Mouse (Mus musculus) heart, embryonic 11.5 days (tissue): ENCODE results near the gene Dyrk1b. TPM values are rescaled to one million over a fixed set of nuclear protein-coding genes. Genes with fewer than 3 reads are reported as not detected.
"Not testable (repeated sequence)": the region's sequence is repeated elsewhere in the genome, so short reads cannot be mapped to it uniquely, and the experiment has no call there.

ENCODE experiments used
- ATAC-seq: fragments of 200-750 bp; cut with Nextera tagmentation; replicated peaks from 2 replicates; pipeline ENCODE4 v1.8.0; 2017; ENCODE audit warnings: moderate library complexity; ENCODE audit not compliant: insufficient number of reproducible peaks, low FRiP score, low TSS enrichment
- H3K27ac ChIP-seq: fragments of 300-500 bp; sonication (generic); 2 replicates; pipeline ENCODE4 v1.5.1; 2014; ENCODE audit warnings: mild to moderate bottlenecking, low read depth, low read length
- H3K27me3 ChIP-seq: fragments of 300-500 bp; sonication (generic); 2 replicates; pipeline ENCODE4 v1.6.1; 2014; ENCODE audit warnings: mild to moderate bottlenecking, low read length, mixed read lengths; ENCODE audit not compliant: control insufficient read depth, insufficient read depth
- H3K36me3 ChIP-seq: fragments of 300-500 bp; sonication (generic); 2 replicates; pipeline ENCODE4 v1.6.1; 2014; ENCODE audit warnings: mild to moderate bottlenecking, low read length, moderate library complexity, mixed read lengths; ENCODE audit not compliant: control insufficient read depth, insufficient read depth
- H3K4me1 ChIP-seq: fragments of 300-500 bp; sonication (generic); 2 replicates; pipeline ENCODE4 v1.6.1; 2014; ENCODE audit warnings: low read length; ENCODE audit not compliant: control insufficient read depth, insufficient read depth
- H3K4me2 ChIP-seq: fragments of 300-500 bp; sonication (generic); 2 replicates; pipeline ENCODE4 v1.6.1; 2014; ENCODE audit warnings: mild to moderate bottlenecking, moderate library complexity
- H3K4me3 ChIP-seq: fragments of 300-500 bp; sonication (generic); 2 replicates; pipeline ENCODE4 v1.5.1; 2014; ENCODE audit warnings: low read depth, low read length
- H3K9ac ChIP-seq: fragments of 300-500 bp; sonication (generic); 2 replicates; pipeline ENCODE4 v1.6.1; 2014; ENCODE audit warnings: mild to moderate bottlenecking, low read depth, low read length, moderate library complexity
- H3K9me3 ChIP-seq: fragments of 300-500 bp; sonication (generic); replicated peaks from 2 replicates; pipeline ENCODE4 v1.6.1; 2016; ENCODE audit warnings: low read length; ENCODE audit not compliant: control insufficient read depth
- WGBS: fragments of 180-500 bp; shearing (Covaris S2); extraction: QIAGEN DNeasy Blood & Tissue Kit; methylation state at CpG from one replicate; pipeline ENCODE4 v1.1.7; 2014; ENCODE audit not compliant: insufficient replicate concordance; 5-methylcytosine and 5-hydroxymethylcytosine counted together
- polyA plus RNA-seq: library from polyadenylated mRNA; unstranded; fragments of >200 nt; fragmentation: Nextera tagmentation; extraction: Ambion mirVana; gene quantifications from 2 replicates; pipeline ENCODE4 v1.2.1, GENCODE M21; 2014

The Dyrk1b gene
- 8.5 and 9.9 TPM in 2 replicates for polyA plus RNA-seq

- Histone ChIP-seq H3K27ac (peak within 1 kb of the TSS; percentile 85), H3K4me2 (peak within 1 kb of the TSS; percentile 59), H3K9ac (peak within 1 kb of the TSS; percentile 88), H3K36me3 (peaks cover 29% of the 10 kb centered on the region), H3K4me1 (peaks cover 4% of the 10 kb centered on the region), H3K27me3 (no peaks in the 10 kb centered on the region), H3K9me3 (no peaks in the 10 kb centered on the region), H3K4me3 (peak within 1 kb of the TSS; percentile 90)
- WGBS = 1% methylated on average over 25 of the region's 25 CpGs
- ATAC-seq = peak; percentile 92
These were observed at the start of gene Dyrk1b for GRCm38 (mm10) chr7:28179228-28179627. TSS of gene Dyrk1b (plus strand) at chr7:28179469.

DNA sequence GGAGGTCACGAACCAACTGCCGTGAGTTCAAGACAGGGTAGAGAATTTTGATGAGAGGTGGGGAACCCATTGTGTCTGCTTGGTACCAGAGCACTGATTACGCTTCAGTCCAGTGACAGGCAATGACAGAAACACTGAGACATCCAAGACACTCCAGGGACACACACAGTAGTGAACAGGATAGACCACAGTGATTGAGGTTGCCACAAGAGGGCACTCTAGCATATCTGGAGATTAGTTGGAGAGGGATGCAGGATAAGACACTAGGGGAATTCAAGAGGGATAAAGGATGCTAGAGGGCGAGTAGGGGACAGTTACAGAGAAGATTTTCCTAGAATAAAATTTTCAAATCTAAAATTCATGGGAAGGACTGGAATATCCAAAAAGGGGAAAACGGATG lies 41.7 kb upstream of the Dyrk1b start:
- Histone ChIP-seq H3K4me2 (no peak overlapping the region), H3K27ac (no peak overlapping the region), H3K4me3 (no peak overlapping the region), H3K4me1 (no peaks in the 10 kb centered on the region), H3K9ac (no peak overlapping the region), H3K36me3 (no peaks in the 10 kb centered on the region), H3K9me3 (no peaks in the 10 kb centered on the region), H3K27me3 (no peaks in the 10 kb centered on the region)
- WGBS = 59% methylated on average over 5 of the region's 5 CpGs
- ATAC-seq = no peak

GRCm38 (mm10) chr7:28148263-28148662 lies 31.0 kb upstream of the Dyrk1b start:
- no peak overlapping the region for H3K9ac ChIP-seq
- no peaks in the 10 kb centered on the region for H3K36me3 ChIP-seq
- no peaks in the 10 kb centered on the region for H3K9me3 ChIP-seq
- no peak overlapping the region for H3K4me2 ChIP-seq
- 17% methylated on average over 3 of the region's 3 CpGs for WGBS
- H3K27ac ChIP-seq = no peak overlapping the region
- H3K4me3 ChIP-seq = no peak overlapping the region
- no peaks in the 10 kb centered on the region for H3K27me3 ChIP-seq
- H3K4me1 ChIP-seq = no peaks in the 10 kb centered on the region
- no peak for ATAC-seq

DNA sequence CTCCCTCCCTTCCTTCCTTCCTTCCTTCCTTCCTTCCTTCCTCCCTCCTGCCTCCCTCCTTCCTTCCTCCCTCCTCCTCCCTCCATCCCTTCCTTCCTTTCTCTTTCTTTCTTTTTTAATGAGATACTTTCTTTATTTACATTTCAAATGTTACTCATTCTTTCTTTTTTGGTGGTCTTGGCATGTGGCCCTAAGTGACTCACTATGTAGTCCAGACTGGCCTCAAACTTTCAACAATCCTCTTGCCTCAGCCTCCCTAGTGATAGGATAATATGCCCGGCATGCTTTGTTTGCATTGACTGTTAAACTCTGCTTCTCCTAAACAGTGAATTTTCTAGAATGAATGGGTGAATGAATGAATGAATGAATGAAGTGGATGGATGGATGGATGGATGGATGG lies 29.4 kb upstream of the Dyrk1b start:
- H3K4me1 ChIP-seq = no peaks in the 10 kb centered on the region
- no peaks in the 10 kb centered on the region for H3K27me3 ChIP-seq
- H3K4me3 ChIP-seq = no peak overlapping the region
- no peaks in the 10 kb centered on the region for H3K36me3 ChIP-seq
- no peak overlapping the region for H3K9ac ChIP-seq
- no peaks in the 10 kb centered on the region for H3K9me3 ChIP-seq
- 73% methylated on average over 1 of the region's 1 CpGs for WGBS
- no peak overlapping the region for H3K27ac ChIP-seq
- ATAC-seq = no peak
- no peak overlapping the region for H3K4me2 ChIP-seq

DNA sequence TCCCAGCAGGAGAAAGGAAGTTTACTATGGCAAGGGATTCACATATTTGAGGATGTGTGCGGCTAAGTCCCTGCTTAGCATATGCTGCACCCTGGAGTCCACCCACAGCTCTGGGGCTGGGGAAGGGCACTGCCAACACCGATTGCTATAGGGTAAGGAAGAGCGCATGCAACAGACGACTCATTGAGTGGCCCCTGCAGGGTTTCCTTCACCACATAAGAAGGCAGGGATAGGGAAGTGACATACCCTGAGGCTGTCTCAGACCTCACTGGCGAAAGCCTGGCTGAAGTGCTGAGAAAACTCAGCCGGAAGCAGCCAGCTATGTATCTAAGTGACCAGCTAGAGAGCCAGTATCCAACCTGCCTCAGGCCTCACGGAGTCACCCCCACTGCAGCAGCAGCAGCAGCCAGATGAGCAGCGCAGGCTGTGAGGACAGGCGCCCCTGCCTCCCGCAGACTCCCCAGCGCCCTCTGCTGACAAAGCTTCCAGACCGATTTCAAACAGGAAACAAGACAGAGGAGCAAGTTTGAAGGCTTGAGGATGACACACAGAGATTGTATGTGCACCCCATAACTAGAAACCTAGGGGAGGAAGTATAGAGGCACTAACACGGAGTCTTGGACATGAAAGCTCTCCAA lies 27.6 kb upstream of the Dyrk1b start:
- no peak overlapping the region for H3K9ac ChIP-seq

DNA sequence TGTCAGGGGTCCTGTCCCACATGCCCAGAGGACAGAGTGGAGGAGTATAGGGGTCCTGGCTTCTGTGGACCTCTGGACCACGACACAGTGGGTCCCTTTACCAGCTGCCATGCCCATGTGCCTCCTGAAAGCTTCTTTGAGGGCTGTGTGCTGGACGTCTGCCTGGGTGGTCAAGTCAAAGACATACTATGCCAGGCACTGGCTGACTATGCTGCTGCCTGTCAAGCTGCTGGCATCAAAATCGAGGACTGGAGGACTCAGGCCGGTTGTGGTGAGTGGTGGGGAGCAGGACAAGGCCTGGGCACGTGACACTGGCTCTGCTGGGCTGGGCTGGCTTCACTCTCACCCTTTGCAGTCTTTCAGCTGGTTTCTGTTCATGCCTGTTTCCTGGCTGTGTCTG lies 25.7 kb upstream of the Dyrk1b start:
- 30% methylated on average over 5 of the region's 5 CpGs for WGBS
- H3K36me3 ChIP-seq, H3K4me2 ChIP-seq, ATAC-seq, H3K4me1 ChIP-seq, H3K4me3 ChIP-seq, H3K27me3 ChIP-seq, H3K9me3 ChIP-seq, H3K27ac ChIP-seq, H3K9ac ChIP-seq: not testable (repeated sequence)

More for the DNA sequence above, 27.6 kb upstream of the Dyrk1b start:
- no peaks in the 10 kb centered on the region for H3K9me3 ChIP-seq
- H3K27me3 ChIP-seq = no peaks in the 10 kb centered on the region
- no peak overlapping the region for H3K4me2 ChIP-seq
- no peaks in the 10 kb centered on the region for H3K36me3 ChIP-seq
- no peak for ATAC-seq
- H3K27ac ChIP-seq = no peak overlapping the region
- no peak overlapping the region for H3K4me3 ChIP-seq
- no peaks in the 10 kb centered on the region for H3K4me1 ChIP-seq
- 18% methylated on average over 13 of the region's 13 CpGs for WGBS

DNA sequence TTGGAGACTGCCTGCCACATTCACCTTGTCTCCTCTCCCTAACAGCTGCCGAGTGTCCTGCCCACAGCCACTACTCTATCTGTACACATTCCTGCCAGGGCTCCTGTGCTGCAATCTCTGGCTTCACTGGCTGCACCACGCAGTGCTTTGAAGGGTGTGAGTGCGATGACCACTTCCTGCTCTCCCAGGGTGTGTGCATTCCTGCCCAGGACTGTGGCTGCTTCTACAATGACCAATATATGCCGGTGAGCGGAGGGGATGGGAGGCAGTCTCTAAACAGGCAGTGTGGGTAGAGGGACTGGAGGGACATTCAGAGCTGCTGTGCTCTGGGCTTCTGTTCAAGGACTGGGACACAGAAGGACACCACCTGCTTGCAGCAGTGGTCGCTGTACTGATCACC lies 20.0 kb upstream of the Dyrk1b start:
- Histone ChIP-seq H3K4me3 (no peak overlapping the region), H3K9me3 (no peaks in the 10 kb centered on the region), H3K9ac (no peak overlapping the region), H3K27me3 (no peaks in the 10 kb centered on the region), H3K36me3 (no peaks in the 10 kb centered on the region), H3K4me1 (no peaks in the 10 kb centered on the region), H3K27ac (no peak overlapping the region), H3K4me2 (no peak overlapping the region)
- no peak for ATAC-seq
- WGBS = 36% methylated on average over 6 of the region's 6 CpGs

DNA sequence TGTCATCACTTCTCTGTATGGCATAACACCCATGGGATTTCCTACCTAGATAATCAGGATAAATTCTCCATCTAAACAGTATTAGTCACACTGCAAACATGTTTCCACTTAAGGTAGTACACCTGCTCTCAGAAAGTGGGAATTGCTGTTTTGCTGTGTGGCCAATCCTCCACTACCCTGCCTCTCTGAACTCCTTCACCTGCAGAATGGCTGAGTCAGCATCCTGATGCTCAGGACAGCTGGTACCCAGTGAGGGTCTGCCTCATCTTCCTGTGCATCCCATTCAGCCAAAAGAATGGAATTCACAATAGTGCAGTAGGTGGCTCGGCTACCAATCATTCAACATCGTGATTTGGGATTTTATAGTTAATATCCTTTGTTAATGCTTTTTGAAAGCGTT lies 19.4 kb upstream of the Dyrk1b start:
- Histone ChIP-seq H3K4me3 (no peak overlapping the region), H3K27ac (no peak overlapping the region), H3K9ac (no peak overlapping the region), H3K4me1 (no peaks in the 10 kb centered on the region), H3K9me3 (no peaks in the 10 kb centered on the region), H3K36me3 (no peaks in the 10 kb centered on the region), H3K27me3 (no peaks in the 10 kb centered on the region), H3K4me2 (no peak overlapping the region)
- WGBS = 77% methylated on average over 3 of the region's 3 CpGs
- ATAC-seq = no peak

- Histone ChIP-seq H3K9ac (no peak overlapping the region), H3K27me3 (no peaks in the 10 kb centered on the region), H3K4me3 (no peak overlapping the region), H3K4me1 (no peaks in the 10 kb centered on the region), H3K36me3 (no peaks in the 10 kb centered on the region), H3K4me2 (no peak overlapping the region), H3K27ac (no peak overlapping the region), H3K9me3 (peaks cover 3% of the 10 kb centered on the region; the same call in 1 of the 2 replicates)
- WGBS = 57% methylated on average over 9 of the region's 9 CpGs
- no peak for ATAC-seq
These were observed 18.0 kb upstream of the Dyrk1b start for GRCm38 (mm10) chr7:28161163-28161749.
